Mouse (Mus musculus) CH12.LX (cell line): ENCODE measurements at regions not wholly inside any gene's neighbourhood (a gene's known extent, or its start where the extent isn't known, plus 50 kb on each side); places are given as distances from the start of the nearest gene placed in this dataset.
A peak's percentile ranks its signal among the peaks of the same experiment; 100 is the strongest.

Experiments used
- DNase-seq: peaks from one replicate; pipeline ENCODE4 v3.0.0-alpha.2; 2013; ENCODE audit errors: extremely low read depth
- H3K27ac ChIP-seq: 2 replicates; pipeline ENCODE4 v1.5.1; 2012; ENCODE audit warnings: low read depth, mild to moderate bottlenecking, control low read depth, moderate library complexity; ENCODE audit not compliant: insufficient read depth
- H3K27me3 ChIP-seq: replicated peaks from 2 replicates; pipeline ENCODE3; 2012; ENCODE audit warnings: inconsistent platforms
- H3K36me3 ChIP-seq, 2 experiments: replicated peaks in 1 of 2; 2 replicates each; pipeline versions ENCODE3 to v1.6.1; 2012; ENCODE audit warnings: inconsistent platforms in 1 of 2, low read length in 1 of 2, mild to moderate bottlenecking in 1 of 2, mixed read lengths in 1 of 2, moderate library complexity in 1 of 2; ENCODE audit not compliant: control insufficient read depth in 1 of 2, insufficient read depth in 1 of 2
- H3K4me1 ChIP-seq, 2 experiments: 2 replicates each; pipeline ENCODE4 v1.6.1; 2012; ENCODE audit warnings: inconsistent platforms in 1 of 2, moderate library complexity in 1 of 2; ENCODE audit not compliant: insufficient read depth in 2 of 2, control insufficient read depth in 1 of 2
- H3K4me2 ChIP-seq: 2 replicates; pipeline ENCODE4 v1.6.1; 2012; ENCODE audit warnings: low read depth, mild to moderate bottlenecking, control low read depth; ENCODE audit not compliant: poor library complexity, insufficient read depth, severe bottlenecking
- H3K4me3 ChIP-seq, 3 experiments: fragments of 150-350 bp in 1 of 3; sonication (generic) in 1 of 3; replicated peaks in 1 of 3; 2 replicates each; pipeline versions ENCODE3 to v1.5.1; 2011 to 2012; ENCODE audit warnings: low read depth in 2 of 3, low read length in 2 of 3, mild to moderate bottlenecking in 2 of 3, moderate library complexity in 2 of 3, control low read depth in 1 of 3, improper control_type of control experiment in 1 of 3, inconsistent platforms in 1 of 3, mixed read lengths in 1 of 3; ENCODE audit not compliant: poor library complexity in 1 of 3
- H3K79me2 ChIP-seq: replicated peaks from 2 replicates; pipeline ENCODE4 v1.6.1; 2012; ENCODE audit warnings: mild to moderate bottlenecking, moderate library complexity; ENCODE audit not compliant: control insufficient read depth, poor library complexity, insufficient read depth, severe bottlenecking; ENCODE audit errors: extremely low read depth
- H3K9ac ChIP-seq: 2 replicates; pipeline ENCODE4 v1.6.1; 2012; ENCODE audit warnings: low read depth, mild to moderate bottlenecking, control low read depth, moderate library complexity; ENCODE audit not compliant: insufficient read depth
- H3K9me3 ChIP-seq: replicated peaks from 2 replicates; pipeline ENCODE3; 2012; ENCODE audit warnings: low read length, inconsistent platforms, mixed read lengths
- BHLHE40 ChIP-seq: IDR thresholded peaks from 2 replicates; pipeline ENCODE4 v1.6.1; 2011; ENCODE audit warnings: mild to moderate bottlenecking, low read depth, low read length, improper control_type of control experiment
- CHD1 ChIP-seq: IDR thresholded peaks from 2 replicates; pipeline ENCODE4 v1.6.1; 2012; ENCODE audit warnings: low read depth, low read length, improper control_type of control experiment, inconsistent platforms
- CHD2 ChIP-seq: IDR thresholded peaks from 2 replicates; pipeline ENCODE4 v1.6.1; 2011; ENCODE audit warnings: low read length, improper control_type of control experiment
- ELF1 ChIP-seq: IDR thresholded peaks from 2 replicates; pipeline ENCODE4 v1.6.1; 2014; ENCODE audit warnings: low read depth, mild to moderate bottlenecking, inconsistent platforms, low read length, improper control_type of control experiment
- EP300 ChIP-seq: IDR thresholded peaks from 2 replicates; pipeline ENCODE4 v1.6.1; 2011; ENCODE audit warnings: low read length, improper control_type of control experiment
- ETS1 ChIP-seq: conservative IDR thresholded peaks from 2 replicates; pipeline ENCODE4 v1.6.1; 2012; ENCODE audit warnings: low read depth, mild to moderate bottlenecking, inconsistent platforms, low read length, improper control_type of control experiment, moderate library complexity
- GABPA ChIP-seq: IDR thresholded peaks from 2 replicates; pipeline ENCODE4 v1.6.1; 2012; ENCODE audit warnings: low read depth, low read length, improper control_type of control experiment, inconsistent platforms; ENCODE audit not compliant: insufficient replicate concordance
- HCFC1 ChIP-seq: IDR thresholded peaks from 2 replicates; pipeline ENCODE4 v1.6.1; 2012; ENCODE audit warnings: low read depth, mild to moderate bottlenecking, inconsistent platforms, low read length, improper control_type of control experiment
- IRF4 ChIP-seq: IDR thresholded peaks from 2 replicates; pipeline ENCODE4 v1.6.1; 2014; ENCODE audit warnings: low read depth, mild to moderate bottlenecking, inconsistent platforms, low read length, improper control_type of control experiment
- JUN ChIP-seq: IDR thresholded peaks from 2 replicates; pipeline ENCODE4 v1.6.1; 2011; ENCODE audit warnings: low read depth, mild to moderate bottlenecking, low read length, improper control_type of control experiment, moderate library complexity; ENCODE audit not compliant: insufficient read depth
- KAT2A ChIP-seq: IDR thresholded peaks from 2 replicates; pipeline ENCODE4 v1.6.1; 2012; ENCODE audit warnings: low read length, improper control_type of control experiment, inconsistent platforms; ENCODE audit not compliant: insufficient replicate concordance
- MAFK ChIP-seq: IDR thresholded peaks from 2 replicates; pipeline ENCODE4 v1.6.1; 2011; ENCODE audit warnings: low read length, improper control_type of control experiment; ENCODE audit not compliant: insufficient replicate concordance
- MAX ChIP-seq: IDR thresholded peaks from 2 replicates; pipeline ENCODE4 v1.6.1; 2011; ENCODE audit warnings: low read length, improper control_type of control experiment
- MAZ ChIP-seq: IDR thresholded peaks from 2 replicates; pipeline ENCODE4 v1.6.1; 2012; ENCODE audit warnings: low read depth, mild to moderate bottlenecking, inconsistent platforms, low read length, improper control_type of control experiment, moderate library complexity
- MEF2A ChIP-seq: IDR thresholded peaks from 2 replicates; pipeline ENCODE4 v1.6.1; 2014; ENCODE audit warnings: low read depth, mild to moderate bottlenecking, inconsistent platforms, low read length, improper control_type of control experiment, borderline replicate concordance
- MXI1 ChIP-seq: IDR thresholded peaks from 2 replicates; pipeline ENCODE4 v1.6.1; 2011; ENCODE audit warnings: mild to moderate bottlenecking, low read depth, low read length, improper control_type of control experiment
- MYC ChIP-seq: IDR thresholded peaks from 2 replicates; pipeline ENCODE4 v1.6.1; 2011; ENCODE audit warnings: low read depth, mild to moderate bottlenecking, improper control_type of control experiment, low read length
- NELFE ChIP-seq: IDR thresholded peaks from 2 replicates; pipeline ENCODE4 v1.6.1; 2011; ENCODE audit warnings: low read depth, low read length, improper control_type of control experiment
- NRF1 ChIP-seq: IDR thresholded peaks from 2 replicates; pipeline ENCODE4 v1.6.1; 2014; ENCODE audit warnings: low read depth, mild to moderate bottlenecking, inconsistent platforms, low read length, improper control_type of control experiment, moderate library complexity
- POLR2A ChIP-seq: IDR thresholded peaks from 2 replicates; pipeline ENCODE4 v1.6.1; 2011; ENCODE audit warnings: low read depth, mild to moderate bottlenecking, improper control_type of control experiment, low read length
- RAD21 ChIP-seq: IDR thresholded peaks from 2 replicates; pipeline ENCODE4 v1.6.1; 2011; ENCODE audit warnings: low read depth, mild to moderate bottlenecking, low read length, improper control_type of control experiment, moderate library complexity
- RCOR1 ChIP-seq: conservative IDR thresholded peaks from 2 replicates; pipeline ENCODE4 v1.6.1; 2012; ENCODE audit warnings: low read depth, mild to moderate bottlenecking, inconsistent platforms, low read length, improper control_type of control experiment
- SIN3A ChIP-seq: IDR thresholded peaks from 2 replicates; pipeline ENCODE4 v1.6.1; 2012; ENCODE audit warnings: low read length, improper control_type of control experiment, inconsistent platforms
- SMC3 ChIP-seq: IDR thresholded peaks from 2 replicates; pipeline ENCODE4 v1.6.1; 2011; ENCODE audit warnings: low read depth, low read length, improper control_type of control experiment
- TBP ChIP-seq: conservative IDR thresholded peaks from 2 replicates; pipeline ENCODE4 v1.6.1; 2011; ENCODE audit warnings: low read depth, low read length, improper control_type of control experiment
- TCF12 ChIP-seq: IDR thresholded peaks from 2 replicates; pipeline ENCODE4 v1.6.1; 2014; ENCODE audit warnings: low read depth, mild to moderate bottlenecking, inconsistent platforms, low read length, improper control_type of control experiment
- UBTF ChIP-seq: IDR thresholded peaks from 2 replicates; pipeline ENCODE4 v1.6.1; 2012; ENCODE audit warnings: low read depth, mild to moderate bottlenecking, inconsistent platforms, low read length, improper control_type of control experiment, moderate library complexity
- USF2 ChIP-seq: conservative IDR thresholded peaks from 2 replicates; pipeline ENCODE4 v1.6.1; 2011; ENCODE audit warnings: low read depth, low read length, improper control_type of control experiment
- ZKSCAN1 ChIP-seq: IDR thresholded peaks from 2 replicates; pipeline ENCODE4 v1.6.1; 2012; ENCODE audit warnings: low read depth, inconsistent platforms, low read length, improper control_type of control experiment, borderline replicate concordance
- ZMIZ1 ChIP-seq: IDR thresholded peaks from 2 replicates; pipeline ENCODE4 v1.6.1; 2012; ENCODE audit warnings: low read depth, mild to moderate bottlenecking, inconsistent platforms, low read length, improper control_type of control experiment
- ZNF384 ChIP-seq: IDR thresholded peaks from 2 replicates; pipeline ENCODE4 v1.6.1; 2012; ENCODE audit warnings: low read depth, low read length, improper control_type of control experiment, inconsistent platforms
- dilution Hi-C: fragments of 300-500 bp; cut with MboI; formaldehyde crosslinking; loops from 2 replicates; pipeline ENCODE4 v1.14.3; 2020; ENCODE audit warnings: low sequenced_read_pairs; ENCODE audit not compliant: extremely low pct_unique_long_range_greater_than_20kb, extremely low pct_ligation_motif_present
- in situ Hi-C: fragments of 300-500 bp; cut with MboI; formaldehyde crosslinking; loops from 3 replicates; pipeline ENCODE4 v1.14.3; 2019; ENCODE audit warnings: low sequenced_read_pairs, low pct_ligation_motif_present, low pct_unique_long_range_greater_than_20kb, mixed read lengths

DNA sequence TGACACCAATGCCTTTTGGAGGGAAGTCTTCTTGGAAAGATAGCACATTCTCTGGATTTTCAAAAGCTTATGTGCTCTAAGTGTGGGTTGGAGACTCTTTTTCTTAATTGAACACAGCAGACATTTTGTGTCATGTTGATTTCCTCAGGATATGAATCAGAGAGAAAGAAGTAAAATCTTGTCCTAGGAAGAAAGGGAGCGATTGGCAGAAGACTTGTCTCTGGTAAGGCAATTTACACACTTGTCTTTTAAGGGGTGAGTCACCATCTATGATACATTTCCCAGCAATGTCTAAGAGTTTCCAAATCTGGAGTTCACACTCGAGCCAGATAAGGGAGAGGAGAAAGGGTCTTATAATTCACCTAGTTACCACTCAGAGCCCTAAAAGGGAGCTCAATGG is 326.5 kb upstream of the Ubash3b start:
- H3K27ac ChIP-seq = no peak overlapping the region
- no peaks in the 10 kb centered on the region for H3K36me3 ChIP-seq
- TF ChIP-seq GABPA (no peak), ZMIZ1 (no peak), ETS1 (no peak), RAD21 (no peak), MAZ (no peak), SIN3A (no peak), CHD2 (no peak), POLR2A (no peak), MYC (no peak), BHLHE40 (no peak), IRF4 (no peak), JUN (no peak), ZKSCAN1 (no peak), TBP (no peak), EP300 (no peak), HCFC1 (no peak), MXI1 (no peak)
- TF ChIP-seq, all 38 proteins: peak for 0
- dilution Hi-C loops (no loop called here), in situ Hi-C loops (no loop called here)
- Histone ChIP-seq H3K4me3 (no peak overlapping the region), H3K9me3 (peaks cover under 1% of the 10 kb centered on the region), H3K79me2 (no peaks in the 10 kb centered on the region), H3K27me3 (no peaks in the 10 kb centered on the region), H3K4me2 (no peak overlapping the region), H3K4me1 (peaks cover 2 to 8% of the 10 kb centered on the region in 2 experiments; a peak in 2 of 4 replicates), H3K9ac (no peak overlapping the region)
- DNase-seq = no peak

DNA sequence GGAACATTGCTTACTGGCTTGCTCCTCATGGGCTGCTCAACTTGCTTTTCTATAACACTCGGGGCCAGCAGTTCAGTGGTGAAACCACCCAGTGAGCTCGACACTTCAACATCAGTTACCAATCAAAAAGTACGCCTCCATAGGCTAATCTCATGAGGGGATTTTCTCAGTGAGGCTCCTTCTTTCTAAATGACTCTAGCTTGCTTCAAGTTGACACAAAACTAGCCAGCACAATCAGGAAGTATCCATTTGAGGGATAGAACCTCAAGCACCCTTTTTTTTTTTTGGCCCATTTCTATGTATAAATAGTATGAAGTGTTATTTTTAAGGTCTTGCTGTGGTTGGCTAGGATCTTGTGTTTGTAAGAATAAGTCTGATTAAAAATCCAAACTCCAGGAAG is 321.7 kb upstream of the Ubash3b start:
- Histone ChIP-seq H3K4me1 (peaks cover 2 to 20% of the 10 kb centered on the region in 2 experiments; a peak in 2 of 4 replicates), H3K79me2 (no peaks in the 10 kb centered on the region), H3K9me3 (peaks cover 3% of the 10 kb centered on the region), H3K4me3 (no peak overlapping the region), H3K9ac (no peak overlapping the region), H3K27ac (no peak overlapping the region), H3K27me3 (no peaks in the 10 kb centered on the region), H3K36me3 (no peaks in the 10 kb centered on the region), H3K4me2 (no peak overlapping the region)
- in situ Hi-C loops (no loop called here), dilution Hi-C loops (no loop called here)
- TF ChIP-seq IRF4 (peak; percentile 86), CHD2 (no peak), USF2 (no peak), NRF1 (no peak), ELF1 (0 out of 2 replicates have a peak, but pooled peaks have one; percentile 13), SIN3A (no peak), SMC3 (no peak), EP300 (peak; percentile 67), GABPA (no peak), JUN (peak; percentile 16; the same call in 1 of the 2 replicates), ETS1 (0 out of 2 replicates have a peak, but pooled peaks have one; percentile 11), MAX (no peak), UBTF (no peak), TCF12 (no peak), HCFC1 (no peak), MXI1 (no peak), ZNF384 (peak; percentile 80), MEF2A (peak; percentile 85), MAFK (no peak), ZMIZ1 (no peak), RCOR1 (no peak), KAT2A (no peak), NELFE (no peak), CHD1 (no peak)
- peak; percentile 63 for DNase-seq
